Mouse (Mus musculus) liver, embryonic 14.5 days (tissue): ENCODE measurements at regions not wholly inside any gene's neighbourhood (a gene's known extent, or its start where the extent isn't known, plus 50 kb on each side); places are given as distances from the start of the nearest gene placed in this dataset.

Experiments
- CTCF ChIP-seq: IDR thresholded peaks from 2 replicates; pipeline ENCODE4 v1.5.1; 2016; ENCODE audit warnings: antibody characterized with exemption, low read depth, control low read depth
- EP300 ChIP-seq: IDR thresholded peaks from 2 replicates; pipeline ENCODE4 v1.6.1; 2016; ENCODE audit warnings: antibody characterized with exemption, low read depth

- TF ChIP-seq CTCF = no peak
- no peak for TF ChIP-seq EP300
These were observed 135.0 kb downstream of the Basp1 start for GRCm38 (mm10) chr15:25278317-25279156.
